Mouse (Mus musculus): ENCODE measurements around the gene Zfp82. TPM values are rescaled to one million over a fixed set of nuclear protein-coding genes. Genes with fewer than 3 reads are reported as not detected.
"Not testable (repeated sequence)": the region's sequence is repeated elsewhere in the genome, so short reads cannot be mapped to it uniquely, and the experiment has no call there.

Gene Zfp82
- polyA plus RNA-seq (2012; rRNA removed), result 0.40 and 0.81 TPM in 2 replicates

DNA sequence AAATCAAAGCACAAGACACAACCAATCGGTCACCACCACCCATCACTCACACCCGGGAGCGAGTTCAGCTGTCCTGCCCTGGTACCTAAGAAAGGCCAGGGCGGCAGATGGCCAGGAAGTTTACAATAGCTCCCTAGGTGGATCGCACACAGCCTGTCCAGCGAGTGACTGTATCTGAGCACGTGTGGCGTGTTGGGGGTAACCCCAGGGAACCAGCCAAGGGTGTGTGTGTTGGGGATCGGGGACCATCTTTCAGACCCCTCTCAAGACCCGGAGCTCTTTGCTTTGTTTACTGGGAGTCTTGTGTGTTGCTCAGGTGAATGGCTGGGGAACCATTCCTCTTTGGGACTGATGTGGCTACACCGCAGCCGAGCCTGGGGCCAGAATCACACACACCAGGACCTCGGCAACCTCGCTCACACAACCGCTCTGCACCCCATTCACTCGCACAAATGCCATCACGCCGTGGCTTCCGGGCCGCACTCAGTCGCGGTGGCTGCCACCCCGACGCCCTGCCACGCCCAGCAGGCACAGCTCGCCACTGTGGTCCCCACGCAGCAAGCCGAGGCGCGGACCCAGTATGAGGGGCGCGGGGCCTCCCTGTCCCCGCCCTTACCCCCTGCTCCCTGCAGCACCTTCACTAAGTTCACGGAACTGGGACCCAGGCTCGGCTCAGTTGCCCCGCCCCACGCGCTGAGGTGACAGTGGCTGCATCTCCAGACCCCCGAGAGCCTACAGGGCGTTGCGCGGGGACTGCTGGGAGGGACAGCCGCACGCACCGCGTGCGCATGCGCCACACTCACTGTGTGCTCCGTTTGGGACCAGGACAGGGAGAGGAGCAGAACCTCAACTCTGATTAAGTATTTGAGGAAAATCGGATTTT lies at the start of gene Zfp82:
Zfp82 (minus strand) TSS at position 755 of the 883 bp plus-strand sequence.
- Histone ChIP-seq H3K27ac (ENCODE audit: insufficient read depth, low read length) (peak within 1 kb of the TSS; percentile 86), H3K4me1 (ENCODE audit: control insufficient read depth, insufficient read depth, insufficient read length) (peaks cover 2% of the 10 kb centered on the region; the same call in 1 of the 2 replicates), H3K4me3 (ENCODE audit: extremely low read depth, insufficient read depth, insufficient read length) (peak within 1 kb of the TSS; percentile 99), H3K27me3 (ENCODE audit: control insufficient read depth, insufficient read depth, low read length) (no peaks in the 10 kb centered on the region), H3K36me3 (ENCODE audit: control insufficient read depth, insufficient read depth, low read length) (peaks cover 5% of the 10 kb centered on the region)
- DNase-seq (ENCODE audit: low read depth in 1 of 2, low spot score in 2 of 2), result peak in 1 of 2 experiments; percentile 82
- no peak for TF ChIP-seq CTCF (IDR thresholded peaks at IDR 0.05; ENCODE audit: extremely low read depth, insufficient read depth, insufficient read length, insufficient replicate concordance)
- peak; percentile 52 for TF ChIP-seq POLR2A (IDR thresholded peaks at IDR 0.05; ENCODE audit: low read depth, low read length)
- 1% methylated on average over 50 of the region's 50 CpGs for WGBS

DNA sequence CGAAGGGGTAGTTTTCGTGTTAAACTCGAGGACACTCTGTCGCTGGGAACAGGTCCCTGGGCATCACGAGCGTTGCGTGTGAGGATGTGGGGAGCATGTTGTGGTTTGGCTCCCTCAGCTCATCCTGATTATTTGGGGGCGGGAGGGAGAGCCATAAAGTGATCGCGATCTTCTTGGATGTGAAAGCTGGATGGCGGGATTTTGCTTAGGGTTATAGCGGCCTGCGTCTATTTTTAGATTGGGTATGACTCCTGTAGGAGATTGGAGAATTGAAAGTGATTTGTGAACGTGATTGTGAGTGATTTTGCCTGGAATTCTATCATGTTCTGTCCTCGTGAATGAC lies 49.5 kb upstream of the Zfp82 start:
- TF ChIP-seq CTCF (IDR thresholded peaks at IDR 0.05; ENCODE audit: extremely low read depth, insufficient read depth, insufficient read length, insufficient replicate concordance) (no peak), POLR2A (IDR thresholded peaks at IDR 0.05; ENCODE audit: low read depth, low read length) (no peak)
- Histone ChIP-seq H3K4me1 (ENCODE audit: control insufficient read depth, insufficient read depth, insufficient read length) (no peaks in the 10 kb centered on the region), H3K27ac (ENCODE audit: insufficient read depth, low read length) (peak overlapping the region; percentile 19; the same call in 1 of the 2 replicates), H3K36me3 (ENCODE audit: control insufficient read depth, insufficient read depth, low read length) (no peaks in the 10 kb centered on the region), H3K4me3 (ENCODE audit: extremely low read depth, insufficient read depth, insufficient read length) (peak overlapping the region; percentile 77), H3K27me3 (ENCODE audit: control insufficient read depth, insufficient read depth, low read length) (no peaks in the 10 kb centered on the region)
- no peak for DNase-seq (ENCODE audit: low read depth in 1 of 2, low spot score in 2 of 2)
- WGBS, result under 1% methylated on average over 15 of the region's 15 CpGs

DNA sequence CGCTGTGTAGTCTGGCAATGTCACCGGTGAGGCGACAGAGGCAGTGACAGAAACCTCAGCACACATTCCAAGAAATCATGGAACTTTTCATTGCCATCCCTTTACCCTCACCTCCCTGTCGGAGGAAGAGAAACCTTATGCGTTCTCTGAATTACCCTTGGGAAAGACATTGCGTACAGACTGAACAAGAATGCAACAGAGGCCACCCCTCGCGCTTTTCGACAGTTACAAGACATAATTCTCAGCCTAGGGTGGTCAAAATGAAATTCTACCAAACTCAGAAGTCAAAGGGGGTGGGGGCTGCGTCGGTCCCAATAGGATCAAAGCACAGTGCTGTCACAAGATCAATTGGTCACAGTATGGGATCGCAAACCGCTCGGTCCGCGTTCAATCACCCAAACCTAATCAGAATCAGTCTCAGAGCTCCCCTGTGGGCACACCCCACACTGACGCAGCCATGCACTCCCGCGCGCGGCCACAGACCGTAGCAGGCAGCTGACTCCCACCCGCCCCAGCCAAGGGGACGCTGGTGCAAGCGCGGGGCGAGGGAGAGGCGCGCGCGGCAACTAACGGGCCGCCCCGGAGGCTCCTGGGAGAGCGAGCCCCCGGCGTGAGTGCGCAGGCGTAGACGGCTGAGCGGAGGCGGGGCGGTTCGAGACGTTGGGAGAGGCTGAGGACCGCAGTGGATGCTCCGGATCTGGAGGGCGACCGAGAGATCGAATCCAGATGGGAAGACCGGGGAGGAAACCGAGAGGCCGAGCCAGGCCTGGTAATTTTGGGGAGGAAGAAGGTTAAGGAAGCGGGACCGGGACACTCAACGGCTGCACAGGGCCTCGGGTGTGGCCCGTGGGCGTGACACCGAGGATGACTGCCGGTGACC lies 48.8 kb upstream of the Zfp82 start, which contains the start of gene Zfp382:
Zfp382 (plus strand) TSS at position 635 of the 880 bp plus-strand sequence.
- H3K4me1 ChIP-seq (ENCODE audit: control insufficient read depth, insufficient read depth, insufficient read length), result no peaks in the 10 kb centered on the region
- WGBS, result under 1% methylated on average over 61 of the region's 61 CpGs
- H3K36me3 ChIP-seq (ENCODE audit: control insufficient read depth, insufficient read depth, low read length), result no peaks in the 10 kb centered on the region
- H3K27ac ChIP-seq (ENCODE audit: insufficient read depth, low read length), result peak within 1 kb of the TSS; percentile 53; the same call in 1 of the 2 replicates
- no peaks in the 10 kb centered on the region for H3K27me3 ChIP-seq (ENCODE audit: control insufficient read depth, insufficient read depth, low read length)
- DNase-seq (ENCODE audit: low read depth in 1 of 2, low spot score in 2 of 2), result peak; percentile 70 to 90
- H3K4me3 ChIP-seq (ENCODE audit: extremely low read depth, insufficient read depth, insufficient read length), result peak within 1 kb of the TSS; percentile 77
- peak; percentile 24; the same call in 1 of the 2 replicates for TF ChIP-seq POLR2A (IDR thresholded peaks at IDR 0.05; ENCODE audit: low read depth, low read length)
- no peak for TF ChIP-seq CTCF (IDR thresholded peaks at IDR 0.05; ENCODE audit: extremely low read depth, insufficient read depth, insufficient read length, insufficient replicate concordance)

DNA sequence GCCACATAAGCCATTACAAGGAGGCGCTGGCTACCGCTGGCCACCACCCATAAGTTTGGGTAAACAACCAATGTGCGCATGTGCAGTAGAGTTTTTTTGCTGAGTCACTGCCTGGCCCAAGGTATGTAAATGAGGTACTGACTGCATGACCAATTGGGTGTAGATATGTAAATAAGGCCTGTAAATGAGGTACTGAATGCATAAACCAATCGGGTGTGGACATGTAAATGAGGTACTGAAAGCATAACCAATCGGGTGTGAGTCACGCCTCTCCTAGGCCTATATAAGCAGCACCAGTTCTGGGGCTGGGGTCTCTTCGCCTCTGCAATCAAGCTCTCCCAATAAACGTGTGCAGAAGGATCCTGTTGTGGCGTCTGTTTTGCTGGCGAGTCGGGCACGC lies 45.2 kb upstream of the Zfp82 start:
- not testable (repeated sequence) for H3K27ac ChIP-seq (ENCODE audit: insufficient read depth, low read length); H3K27me3 ChIP-seq (ENCODE audit: control insufficient read depth, insufficient read depth, low read length); H3K4me3 ChIP-seq (ENCODE audit: extremely low read depth, insufficient read depth, insufficient read length); DNase-seq (ENCODE audit: low read depth in 1 of 2, low spot score in 2 of 2); H3K4me1 ChIP-seq (ENCODE audit: control insufficient read depth, insufficient read depth, insufficient read length); H3K36me3 ChIP-seq (ENCODE audit: control insufficient read depth, insufficient read depth, low read length)
- WGBS, result 96% methylated on average over 12 of the region's 12 CpGs

DNA sequence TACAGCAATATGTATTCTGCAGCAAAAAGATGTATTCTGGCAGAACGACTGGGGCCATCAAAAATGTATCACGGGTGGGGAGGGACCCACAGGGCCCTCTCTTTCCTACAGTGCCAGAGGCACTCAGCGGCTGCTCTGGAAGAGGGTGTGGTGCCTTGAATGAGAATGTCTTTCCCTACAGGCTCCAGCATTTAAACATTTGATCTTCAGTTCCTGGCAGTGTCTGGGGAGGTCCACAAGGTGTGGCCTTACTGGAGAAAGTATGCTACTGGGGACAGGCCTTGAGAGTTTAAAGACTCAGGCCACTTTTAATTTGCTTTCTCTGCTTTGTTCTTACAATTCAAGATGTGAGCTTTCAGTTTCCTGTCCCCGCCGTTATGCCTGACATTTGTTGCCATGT lies 43.4 kb upstream of the Zfp82 start:
- H3K4me3 ChIP-seq (ENCODE audit: extremely low read depth, insufficient read depth, insufficient read length), result no peak overlapping the region
- no peaks in the 10 kb centered on the region for H3K4me1 ChIP-seq (ENCODE audit: control insufficient read depth, insufficient read depth, insufficient read length)
- no peak for TF ChIP-seq CTCF (IDR thresholded peaks at IDR 0.05; ENCODE audit: extremely low read depth, insufficient read depth, insufficient read length, insufficient replicate concordance)
- TF ChIP-seq POLR2A (IDR thresholded peaks at IDR 0.05; ENCODE audit: low read depth, low read length), result no peak
- DNase-seq (ENCODE audit: low read depth in 1 of 2, low spot score in 2 of 2), result no peak
- no peak overlapping the region for H3K27ac ChIP-seq (ENCODE audit: insufficient read depth, low read length)
- no peaks in the 10 kb centered on the region for H3K27me3 ChIP-seq (ENCODE audit: control insufficient read depth, insufficient read depth, low read length)
- H3K36me3 ChIP-seq (ENCODE audit: control insufficient read depth, insufficient read depth, low read length), result no peaks in the 10 kb centered on the region
- WGBS, result 91% methylated on average over 5 of the region's 5 CpGs

DNA sequence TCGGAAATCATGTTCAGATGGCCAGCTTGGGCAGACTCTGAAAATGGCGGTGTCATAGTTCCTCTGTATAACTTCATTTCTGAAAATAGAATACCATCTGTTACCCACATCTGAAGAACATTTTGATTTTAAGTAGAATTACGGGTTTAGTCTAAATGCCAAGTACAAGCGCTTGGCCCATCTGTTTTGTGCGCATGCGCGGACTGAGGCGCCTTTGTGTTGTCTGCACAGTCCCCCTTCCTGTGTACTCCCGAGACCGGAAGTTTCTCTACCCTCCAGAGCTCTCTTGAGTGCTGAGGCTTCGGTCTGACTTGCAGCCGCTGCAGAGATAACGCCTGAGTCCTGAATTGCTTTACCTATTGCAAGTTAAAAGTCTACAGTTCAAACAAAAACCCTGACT lies 26.6 kb upstream of the Zfp82 start:
- H3K27ac ChIP-seq (ENCODE audit: insufficient read depth, low read length), result peak overlapping the region; percentile 41
- peak overlapping the region; percentile 35; the same call in 1 of the 2 replicates for H3K4me3 ChIP-seq (ENCODE audit: extremely low read depth, insufficient read depth, insufficient read length)
- TF ChIP-seq POLR2A (IDR thresholded peaks at IDR 0.05; ENCODE audit: low read depth, low read length), result no peak
- TF ChIP-seq CTCF (IDR thresholded peaks at IDR 0.05; ENCODE audit: extremely low read depth, insufficient read depth, insufficient read length, insufficient replicate concordance), result no peak
- peaks cover 3% of the 10 kb centered on the region; the same call in 1 of the 2 replicates for H3K4me1 ChIP-seq (ENCODE audit: control insufficient read depth, insufficient read depth, insufficient read length)
- peaks cover 17% of the 10 kb centered on the region for H3K36me3 ChIP-seq (ENCODE audit: control insufficient read depth, insufficient read depth, low read length)
- WGBS, result 74% methylated on average over 13 of the region's 13 CpGs
- H3K27me3 ChIP-seq (ENCODE audit: control insufficient read depth, insufficient read depth, low read length), result no peaks in the 10 kb centered on the region
- DNase-seq (ENCODE audit: low read depth in 1 of 2, low spot score in 2 of 2), result peak; percentile 50 to 51
